12 mouse cellular contexts compared by ENCODE assay signal in the genomic region with DNA sequence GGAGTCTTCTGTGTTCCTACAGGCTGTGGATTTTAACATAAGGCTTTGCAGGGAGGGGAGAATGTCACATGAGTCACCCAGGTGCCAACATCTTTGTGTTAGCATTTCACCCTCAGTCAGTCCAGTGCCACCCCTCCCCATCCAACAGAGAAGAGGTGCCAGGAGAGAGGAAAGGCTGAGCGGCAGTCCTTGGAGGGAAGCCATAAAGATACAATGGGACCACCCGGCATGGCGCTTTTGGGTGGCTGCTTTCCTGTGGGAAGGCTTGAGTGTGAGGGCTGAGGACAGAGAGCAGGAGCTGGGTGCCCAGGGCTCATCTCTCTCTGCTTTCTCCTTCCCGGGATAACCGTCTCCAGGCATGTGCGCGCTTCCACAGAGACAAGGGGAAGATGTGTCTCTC. TPM values are rescaled to one million over a fixed set of nuclear protein-coding genes. Genes with fewer than 3 reads are reported as not detected.
DNase-seq lines count a peak whose midpoint lies in the region; ATAC-seq lines count a peak whose summit lies in the region.
"Had no signal": no experiment of that assay in that cellular context is flagged by ENCODE, and none has a peak within 500 bp of the region (broad histone marks: within the 10 kb centered on the region; RNA-seq: fewer than 3 reads in every experiment).

No protein-coding gene starts in this region.

- intact Hi-C loops in left cerebral cortex, postnatal 14 days (cut with DNase I): no loop called here

- no peaks in the 10 kb centered on the region for H3K27me3 ChIP-seq in intestine, embryonic 14.5 days (replicated peaks; ENCODE audit: control insufficient read depth, insufficient read depth, low read length)
- H3K27me3 ChIP-seq in intestine, embryonic 15.5 days (replicated peaks): no peaks in the 10 kb centered on the region
- no peaks in the 10 kb centered on the region for H3K27me3 ChIP-seq in forebrain, embryonic 14.5 days (replicated peaks; ENCODE audit: control insufficient read depth, insufficient read depth, low read length)
- H3K27me3 ChIP-seq in heart, embryonic 16.5 days (ENCODE audit: control insufficient read depth, insufficient read depth, low read length): no peaks in the 10 kb centered on the region
- no peaks in the 10 kb centered on the region for H3K27me3 ChIP-seq in midbrain, embryonic 13.5 days
- H3K27me3 ChIP-seq: liver, embryonic 15.5 days had no signal

- peak; percentile 50 for DNase-seq in intestine, embryonic 14.5 days (ENCODE audit: low spot score)
- DNase-seq in forebrain, embryonic 14.5 days (ENCODE audit: low spot score): peak; percentile 76
- DNase-seq in kidney, postnatal 36 days: no peak
- no peak for DNase-seq in left cerebral cortex, postnatal 14 days (ENCODE audit: low spot score in 2 of 2)
- DNase-seq: adrenal gland, adult 8-10 months; gastrocnemius, postnatal 14 days; kidney, adult 11 months; left cerebral cortex, postnatal 4 days had no signal

- H3K4me3 ChIP-seq in intestine, embryonic 14.5 days (ENCODE audit: low read depth, low read length): no peak overlapping the region
- H3K4me3 ChIP-seq in intestine, embryonic 15.5 days (replicated peaks): no peak overlapping the region
- H3K4me3 ChIP-seq in forebrain, embryonic 14.5 days (ENCODE audit: low read depth, low read length): no peak overlapping the region
- H3K4me3 ChIP-seq in heart, embryonic 16.5 days (ENCODE audit: low read length): no peak overlapping the region
- H3K4me3 ChIP-seq in midbrain, embryonic 13.5 days (replicated peaks): no peak overlapping the region
- H3K4me3 ChIP-seq: liver, embryonic 15.5 days had no signal

- no peak overlapping the region for H3K4me2 ChIP-seq in intestine, embryonic 14.5 days (ENCODE audit: low read length)
- no peak overlapping the region for H3K4me2 ChIP-seq in intestine, embryonic 15.5 days (replicated peaks)
- no peak overlapping the region for H3K4me2 ChIP-seq in forebrain, embryonic 14.5 days (ENCODE audit: low read length)
- H3K4me2 ChIP-seq in heart, embryonic 16.5 days (ENCODE audit: low read depth, low read length): peak overlapping the region; percentile 10; the same call in 1 of the 2 replicates
- H3K4me2 ChIP-seq in midbrain, embryonic 13.5 days (replicated peaks): no peak overlapping the region
- H3K4me2 ChIP-seq: liver, embryonic 15.5 days had no signal

- no peak for ATAC-seq in intestine, embryonic 14.5 days (replicated peaks; ENCODE audit: low FRiP score, low TSS enrichment, low read depth)
- no peak for ATAC-seq in intestine, embryonic 15.5 days
- ATAC-seq in forebrain, embryonic 14.5 days: peak; percentile 60
- ATAC-seq in heart, embryonic 16.5 days (replicated peaks; ENCODE audit: extremely low read depth, insufficient read depth, low FRiP score): peak; percentile 69
- ATAC-seq in midbrain, embryonic 13.5 days: peak; percentile 41; the same call in 1 of the 2 replicates

- H3K27ac ChIP-seq in intestine, embryonic 14.5 days (ENCODE audit: low read depth): no peak overlapping the region
- no peak overlapping the region for H3K27ac ChIP-seq in intestine, embryonic 15.5 days
- peak overlapping the region; percentile 58; the same call in 1 of the 2 replicates for H3K27ac ChIP-seq in forebrain, embryonic 14.5 days (ENCODE audit: low read depth, low read length)
- peak overlapping the region; percentile 80 for H3K27ac ChIP-seq in heart, embryonic 16.5 days (ENCODE audit: low read length)
- peak overlapping the region; percentile 48 for H3K27ac ChIP-seq in midbrain, embryonic 13.5 days
- H3K27ac ChIP-seq: liver, embryonic 15.5 days had no signal

- H3K36me3 ChIP-seq in intestine, embryonic 14.5 days (ENCODE audit: control insufficient read depth, insufficient read depth, low read length): no peaks in the 10 kb centered on the region
- no peaks in the 10 kb centered on the region for H3K36me3 ChIP-seq in intestine, embryonic 15.5 days
- no peaks in the 10 kb centered on the region for H3K36me3 ChIP-seq in forebrain, embryonic 14.5 days (ENCODE audit: control insufficient read depth, insufficient read depth, low read length)
- no peaks in the 10 kb centered on the region for H3K36me3 ChIP-seq in heart, embryonic 16.5 days (ENCODE audit: control insufficient read depth, insufficient read depth)
- no peaks in the 10 kb centered on the region for H3K36me3 ChIP-seq in midbrain, embryonic 13.5 days
- H3K36me3 ChIP-seq: liver, embryonic 15.5 days had no signal

- H3K4me1 ChIP-seq in intestine, embryonic 14.5 days (replicated peaks; ENCODE audit: control insufficient read depth, insufficient read depth, low read length): no peaks in the 10 kb centered on the region
- H3K4me1 ChIP-seq in intestine, embryonic 15.5 days (replicated peaks): no peaks in the 10 kb centered on the region
- H3K4me1 ChIP-seq in forebrain, embryonic 14.5 days (ENCODE audit: control insufficient read depth, insufficient read depth, low read length): peaks cover 8% of the 10 kb centered on the region
- H3K4me1 ChIP-seq in heart, embryonic 16.5 days (ENCODE audit: control insufficient read depth, insufficient read depth, low read length): peaks cover 21% of the 10 kb centered on the region
- H3K4me1 ChIP-seq in midbrain, embryonic 13.5 days (replicated peaks): peaks cover 16% of the 10 kb centered on the region
- H3K4me1 ChIP-seq: liver, embryonic 15.5 days had no signal

- 80% methylated on average over 7 of the region's 7 CpGs for WGBS in intestine, embryonic 14.5 days
- 77% methylated on average over 7 of the region's 7 CpGs for whole genome bisulfite sequencing in intestine, embryonic 15.5 days
- 51% methylated on average over 7 of the region's 7 CpGs for WGBS in forebrain, embryonic 14.5 days
- 39% methylated on average over 7 of the region's 7 CpGs for WGBS in heart, embryonic 16.5 days
- WGBS in midbrain, embryonic 13.5 days: 74% methylated on average over 7 of the region's 7 CpGs

- H3K9ac ChIP-seq in intestine, embryonic 14.5 days (ENCODE audit: low read length): no peak overlapping the region
- no peak overlapping the region for H3K9ac ChIP-seq in intestine, embryonic 15.5 days
- no peak overlapping the region for H3K9ac ChIP-seq in forebrain, embryonic 14.5 days (ENCODE audit: low read length)
- H3K9ac ChIP-seq in heart, embryonic 16.5 days (ENCODE audit: low read length): peak overlapping the region; percentile 45; the same call in 1 of the 2 replicates
- H3K9ac ChIP-seq in midbrain, embryonic 13.5 days (replicated peaks): no peak overlapping the region
- H3K9ac ChIP-seq: liver, embryonic 15.5 days had no signal

- 0 out of 2 replicates have a peak, but pooled peaks cover 5% of the 10 kb centered on the region for H3K9me3 ChIP-seq in intestine, embryonic 14.5 days (ENCODE audit: control insufficient read depth, low read length)
- H3K9me3 ChIP-seq in intestine, embryonic 15.5 days: no peaks in the 10 kb centered on the region
- no peaks in the 10 kb centered on the region; the same call in 1 of the 2 replicates for H3K9me3 ChIP-seq in forebrain, embryonic 14.5 days (replicated peaks; ENCODE audit: control insufficient read depth, low read length)
- H3K9me3 ChIP-seq in heart, embryonic 16.5 days (replicated peaks; ENCODE audit: control insufficient read depth, low read length): no peaks in the 10 kb centered on the region
- H3K9me3 ChIP-seq in midbrain, embryonic 13.5 days: no peaks in the 10 kb centered on the region
- H3K9me3 ChIP-seq: liver, embryonic 15.5 days had no signal

RNA-seq across cellular contexts. Expression of gene Parvb, which starts 13.3 kb away (rescaled TPM):
- polyA plus RNA-seq in intestine, embryonic 14.5 days (2014; fragmentation: Nextera tagmentation; extraction: Ambion mirVana): 3.6 and 5.1 TPM in 2 replicates
- 3.2 and 3.9 TPM in 2 replicates for polyA plus RNA-seq in intestine, embryonic 15.5 days (2015; fragmentation: Nextera tagmentation; extraction: Ambion mirVana)
- 2.5 and 2.9 TPM in 2 replicates for polyA plus RNA-seq in forebrain, embryonic 14.5 days (2014; fragmentation: Nextera tagmentation; extraction: Ambion mirVana)
- polyA plus RNA-seq in heart, embryonic 16.5 days (2015; fragmentation: Nextera tagmentation; extraction: Ambion mirVana): 13.2 and 15.5 TPM in 2 replicates
- 4.7 and 6.2 TPM in 2 replicates for polyA plus RNA-seq in midbrain, embryonic 13.5 days (2015; fragmentation: Nextera tagmentation; extraction: Ambion mirVana)
- 10 to 100 TPM; 28.4 to 28.7 TPM for total RNA-seq in left cerebral cortex, postnatal 14 days (2021)

RNA-seq across cellular contexts. Expression of gene Samm50, which starts 53.1 kb away (rescaled TPM):
- 88.5 and 89.2 TPM in 2 replicates for polyA plus RNA-seq in intestine, embryonic 14.5 days (2014; fragmentation: Nextera tagmentation; extraction: Ambion mirVana)
- polyA plus RNA-seq in intestine, embryonic 15.5 days (2015; fragmentation: Nextera tagmentation; extraction: Ambion mirVana): 148 and 151 TPM in 2 replicates
- 60.5 and 60.9 TPM in 2 replicates for polyA plus RNA-seq in forebrain, embryonic 14.5 days (2014; fragmentation: Nextera tagmentation; extraction: Ambion mirVana)
- 139 and 159 TPM in 2 replicates for polyA plus RNA-seq in heart, embryonic 16.5 days (2015; fragmentation: Nextera tagmentation; extraction: Ambion mirVana)
- polyA plus RNA-seq in midbrain, embryonic 13.5 days (2015; fragmentation: Nextera tagmentation; extraction: Ambion mirVana): 83.1 and 85.9 TPM in 2 replicates
- 10 to 100 TPM; 87.9 to 94.6 TPM for total RNA-seq in left cerebral cortex, postnatal 14 days (2021)

Comparison
In these comparisons a context has a peak if more than half of its experiments do, and no peak if none do; other contexts are left out.
1. ATAC-seq: peak in forebrain, embryonic 14.5 days (single experiment), heart, embryonic 16.5 days (single experiment) and midbrain, embryonic 13.5 days (single experiment); none in intestine, embryonic 14.5 days (single experiment) and intestine, embryonic 15.5 days (single experiment).
2. DNase-seq: peak in intestine, embryonic 14.5 days (single experiment) and forebrain, embryonic 14.5 days (single experiment); none in kidney, postnatal 36 days (0 of 2) and left cerebral cortex, postnatal 14 days (0 of 2).
3. H3K27ac ChIP-seq: peak in forebrain, embryonic 14.5 days (single experiment), heart, embryonic 16.5 days (single experiment) and midbrain, embryonic 13.5 days (single experiment); none in intestine, embryonic 14.5 days (single experiment) and intestine, embryonic 15.5 days (single experiment).